Mouse (Mus musculus) midbrain, embryonic 14.5 days (tissue): Measurements from ENCODE around the gene Gabrr2. TPM values are rescaled to one million over a fixed set of nuclear protein-coding genes. Genes with fewer than 3 reads are reported as not detected.

Experiments
- ATAC-seq: fragments of 200-750 bp; cut with Nextera tagmentation; 2 replicates; pipeline ENCODE4 v1.8.0; 2017; ENCODE audit warnings: moderate number of reproducible peaks, moderate library complexity; ENCODE audit not compliant: low FRiP score, low TSS enrichment
- DNase-seq: peaks from one replicate; pipeline ENCODE4 v3.0.0-alpha.2; 2015
- H3K27ac ChIP-seq: fragments of 300-500 bp; sonication (generic); replicated peaks from 2 replicates; pipeline ENCODE4 v1.5.1; 2014; ENCODE audit warnings: mild to moderate bottlenecking, low read depth, low read length, moderate library complexity
- H3K27me3 ChIP-seq: fragments of 300-500 bp; sonication (generic); 2 replicates; pipeline ENCODE4 v1.6.1; 2014; ENCODE audit warnings: low read length, control low read depth, mixed read lengths; ENCODE audit not compliant: control insufficient read depth, insufficient read depth
- H3K36me3 ChIP-seq: fragments of 300-500 bp; sonication (generic); 2 replicates; pipeline ENCODE4 v1.6.1; 2014; ENCODE audit warnings: low read length, control low read depth; ENCODE audit not compliant: control insufficient read depth, insufficient read depth
- H3K4me1 ChIP-seq: fragments of 300-500 bp; sonication (generic); 2 replicates; pipeline ENCODE4 v1.6.1; 2014; ENCODE audit warnings: mild to moderate bottlenecking, antibody characterized with exemption, low read length, control low read depth; ENCODE audit not compliant: control insufficient read depth, insufficient read depth
- H3K4me2 ChIP-seq: fragments of 300-500 bp; sonication (generic); 2 replicates; pipeline ENCODE4 v1.6.1; 2014; ENCODE audit warnings: mild to moderate bottlenecking, low read length, moderate library complexity
- H3K4me3 ChIP-seq: fragments of 300-500 bp; sonication (generic); replicated peaks from 2 replicates; pipeline ENCODE4 v1.5.1; 2014; ENCODE audit warnings: low read depth, low read length
- H3K9ac ChIP-seq: fragments of 300-500 bp; sonication (generic); replicated peaks from 2 replicates; pipeline ENCODE4 v1.6.1; 2014; ENCODE audit warnings: mild to moderate bottlenecking, low read length, moderate library complexity
- H3K9me3 ChIP-seq: fragments of 300-500 bp; sonication (generic); 2 replicates; pipeline ENCODE4 v1.6.1; 2016; ENCODE audit warnings: low read length, control low read depth, mixed read lengths; ENCODE audit not compliant: control insufficient read depth
- WGBS: fragments of 180-500 bp; shearing (Covaris S2); extraction: QIAGEN DNeasy Blood & Tissue Kit; methylation state at CpG from one replicate; pipeline ENCODE4 v1.1.7; 2014; 5-methylcytosine and 5-hydroxymethylcytosine counted together
- polyA plus RNA-seq: library from polyadenylated mRNA; unstranded; fragments of >200 nt; fragmentation: Nextera tagmentation; extraction: Ambion mirVana; gene quantifications from 2 replicates; pipeline ENCODE4 v1.2.1, GENCODE M21; 2014

The Gabrr2 gene
- polyA plus RNA-seq, 1 experiment from 2014 or later, result 0.74 TPM

DNA sequence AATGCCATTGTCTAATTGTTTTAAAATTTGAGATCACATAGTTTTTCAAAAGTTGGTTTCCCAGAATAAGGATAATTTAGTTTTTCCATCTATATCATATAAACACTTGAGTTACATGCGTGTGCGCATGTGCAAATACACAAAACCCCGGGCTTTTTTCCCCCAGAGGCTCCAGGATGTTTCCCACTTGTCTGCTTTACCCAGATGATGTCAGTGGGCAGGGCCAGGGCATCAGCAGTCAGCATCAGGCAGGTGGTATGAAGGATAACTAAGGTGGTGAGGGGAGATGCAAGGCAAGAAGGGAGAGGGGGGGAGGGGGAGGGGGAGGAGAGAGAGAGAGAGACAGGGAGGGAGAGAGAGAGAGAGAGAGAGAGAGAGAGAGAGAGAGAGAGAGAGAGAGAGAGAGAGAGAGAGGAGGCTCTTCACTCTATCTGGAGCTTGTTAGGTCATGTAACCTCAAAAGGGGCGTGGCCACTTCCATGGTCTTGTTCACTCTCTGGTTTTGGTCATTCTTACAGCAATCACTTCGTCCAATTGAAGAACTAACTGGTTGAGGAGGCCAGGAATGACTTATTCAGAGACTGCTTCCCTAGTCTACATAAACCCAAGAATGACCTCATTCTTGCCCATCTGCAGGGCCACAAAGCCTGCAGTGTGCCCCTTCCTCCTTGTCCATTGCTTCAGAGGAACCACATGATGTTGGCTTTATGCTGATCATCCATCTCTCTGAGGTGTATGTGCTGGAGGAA is 13.2 kb downstream of the Gabrr2 start:
- 83% methylated on average over 5 of the region's 5 CpGs for WGBS
- Histone ChIP-seq H3K27ac (no peak overlapping the region), H3K36me3 (no peaks in the 10 kb centered on the region), H3K4me3 (no peak overlapping the region), H3K27me3 (no peaks in the 10 kb centered on the region), H3K9ac (no peak overlapping the region), H3K4me1 (0 out of 2 replicates have a peak, but pooled peaks cover 7% of the 10 kb centered on the region), H3K9me3 (no peaks in the 10 kb centered on the region), H3K4me2 (no peak overlapping the region)
- DNase-seq (no peak), ATAC-seq (no peak)

DNA sequence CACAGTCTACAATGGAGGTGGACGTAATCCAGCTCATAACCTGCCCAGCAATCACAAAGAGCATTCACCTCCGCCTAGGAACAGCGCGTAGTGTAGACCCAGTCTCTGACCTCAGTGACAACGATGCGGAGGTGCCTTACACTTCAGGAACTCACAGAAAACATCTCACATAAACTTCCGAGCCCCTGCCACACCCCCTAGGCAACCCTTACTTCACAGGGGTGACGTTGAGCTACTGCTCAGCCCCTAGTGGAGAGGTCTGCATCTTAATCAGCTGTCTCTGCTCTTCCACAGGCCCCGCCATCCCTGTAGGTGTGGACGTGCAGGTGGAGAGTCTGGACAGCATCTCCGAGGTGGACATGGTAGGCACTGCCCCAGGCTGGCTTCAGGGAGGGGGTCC is 14.4 kb downstream of the Gabrr2 start:
- Histone ChIP-seq H3K27me3 (no peaks in the 10 kb centered on the region), H3K4me2 (no peak overlapping the region), H3K9ac (no peak overlapping the region), H3K27ac (no peak overlapping the region), H3K9me3 (no peaks in the 10 kb centered on the region), H3K4me1 (0 out of 2 replicates have a peak, but pooled peaks cover 7% of the 10 kb centered on the region), H3K4me3 (no peak overlapping the region), H3K36me3 (no peaks in the 10 kb centered on the region)
- WGBS, result 78% methylated on average over 11 of the region's 11 CpGs
- DNase-seq, result no peak
- no peak for ATAC-seq

DNA sequence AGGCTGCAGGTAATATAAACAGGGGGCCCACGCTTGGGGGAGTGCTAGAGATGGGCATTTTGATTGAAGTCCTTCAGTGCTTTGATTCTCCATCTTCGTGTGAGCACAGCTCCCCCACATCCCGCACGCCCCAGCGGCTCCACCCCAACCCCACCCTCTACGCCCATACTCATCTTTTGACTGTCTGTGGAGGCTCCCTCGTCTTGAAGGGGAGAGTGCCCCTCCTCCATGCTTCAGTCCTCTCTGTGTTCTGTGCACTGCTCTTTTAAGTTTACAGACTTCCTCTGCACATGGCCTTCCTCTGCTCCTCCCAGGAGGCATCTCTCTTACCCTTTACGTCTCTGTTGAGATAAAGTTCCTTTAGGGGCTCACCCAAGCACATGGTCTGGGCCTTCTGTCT is 14.9 kb downstream of the Gabrr2 start:
- no peak for DNase-seq
- Histone ChIP-seq H3K4me3 (no peak overlapping the region), H3K9me3 (no peaks in the 10 kb centered on the region), H3K4me1 (0 out of 2 replicates have a peak, but pooled peaks cover 5% of the 10 kb centered on the region), H3K4me2 (no peak overlapping the region), H3K9ac (no peak overlapping the region), H3K36me3 (no peaks in the 10 kb centered on the region), H3K27ac (no peak overlapping the region), H3K27me3 (no peaks in the 10 kb centered on the region)
- no peak for ATAC-seq
- WGBS, result 59% methylated on average over 8 of the region's 8 CpGs

DNA sequence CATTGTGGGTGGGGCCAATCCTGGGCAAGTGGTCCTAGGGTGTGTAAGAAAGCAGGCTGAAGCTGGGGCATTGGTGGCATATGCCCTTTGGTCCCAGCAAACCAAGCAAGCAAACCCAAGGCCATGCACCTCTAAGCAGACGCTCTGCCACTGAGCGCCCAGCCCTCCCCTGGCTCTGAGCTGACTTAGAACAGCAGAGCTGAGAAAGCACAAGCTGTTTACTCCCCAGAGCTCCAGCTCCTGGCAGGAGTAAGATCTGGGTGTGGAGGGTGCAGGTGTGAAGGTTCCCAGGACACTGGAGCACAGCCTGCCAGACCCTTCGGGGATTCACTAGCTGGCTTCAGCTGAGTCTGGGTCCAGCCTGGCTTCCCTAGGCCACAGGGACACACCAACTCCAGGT is 15.7 kb downstream of the Gabrr2 start:
- 90% methylated on average over 3 of the region's 3 CpGs for WGBS
- H3K9ac ChIP-seq, result no peak overlapping the region
- ATAC-seq, result no peak
- no peaks in the 10 kb centered on the region for H3K27me3 ChIP-seq
- no peak overlapping the region for H3K4me2 ChIP-seq
- no peak overlapping the region for H3K27ac ChIP-seq
- H3K36me3 ChIP-seq, result no peaks in the 10 kb centered on the region
- no peak overlapping the region for H3K4me3 ChIP-seq
- H3K4me1 ChIP-seq, result no peaks in the 10 kb centered on the region
- no peaks in the 10 kb centered on the region for H3K9me3 ChIP-seq
- no peak for DNase-seq

DNA sequence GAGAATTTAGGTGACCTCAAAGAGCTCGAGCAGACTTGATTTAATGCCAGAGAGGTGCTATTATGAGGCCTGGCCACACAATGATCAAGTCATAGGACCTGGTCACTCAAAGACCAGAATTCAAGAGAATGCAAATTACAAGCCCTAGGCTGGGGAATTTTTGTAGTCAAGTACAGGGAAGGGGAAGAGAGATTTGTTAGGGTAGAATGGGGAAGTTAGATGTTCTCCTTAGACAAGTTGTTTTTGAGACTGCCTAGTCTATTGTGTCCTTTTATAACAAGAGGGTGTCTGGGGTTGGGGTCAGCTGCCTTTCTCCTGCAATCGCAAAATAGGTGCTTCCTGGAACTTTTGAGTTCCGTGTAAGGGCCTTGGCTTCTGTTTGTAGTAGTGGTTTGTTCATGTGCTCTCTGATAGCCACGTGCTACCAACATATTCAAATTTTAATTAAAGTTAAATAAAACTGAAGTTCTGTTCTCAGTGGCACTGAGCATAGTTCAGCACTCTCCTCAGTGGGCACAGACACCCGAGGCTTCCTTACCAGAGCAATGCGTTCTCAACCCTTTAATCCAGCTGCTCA is 36.4 kb downstream of the Gabrr2 start:
- DNase-seq (no peak), ATAC-seq (no peak)
- H3K9me3 ChIP-seq, result no peaks in the 10 kb centered on the region
- no peaks in the 10 kb centered on the region for H3K4me1 ChIP-seq
- no peaks in the 10 kb centered on the region for H3K36me3 ChIP-seq
- H3K9ac ChIP-seq, result no peak overlapping the region
- WGBS, result 86% methylated on average over 6 of the region's 6 CpGs
- H3K4me3 ChIP-seq, result no peak overlapping the region
- no peak overlapping the region for H3K4me2 ChIP-seq
- H3K27ac ChIP-seq, result no peak overlapping the region
- H3K27me3 ChIP-seq, result no peaks in the 10 kb centered on the region

DNA sequence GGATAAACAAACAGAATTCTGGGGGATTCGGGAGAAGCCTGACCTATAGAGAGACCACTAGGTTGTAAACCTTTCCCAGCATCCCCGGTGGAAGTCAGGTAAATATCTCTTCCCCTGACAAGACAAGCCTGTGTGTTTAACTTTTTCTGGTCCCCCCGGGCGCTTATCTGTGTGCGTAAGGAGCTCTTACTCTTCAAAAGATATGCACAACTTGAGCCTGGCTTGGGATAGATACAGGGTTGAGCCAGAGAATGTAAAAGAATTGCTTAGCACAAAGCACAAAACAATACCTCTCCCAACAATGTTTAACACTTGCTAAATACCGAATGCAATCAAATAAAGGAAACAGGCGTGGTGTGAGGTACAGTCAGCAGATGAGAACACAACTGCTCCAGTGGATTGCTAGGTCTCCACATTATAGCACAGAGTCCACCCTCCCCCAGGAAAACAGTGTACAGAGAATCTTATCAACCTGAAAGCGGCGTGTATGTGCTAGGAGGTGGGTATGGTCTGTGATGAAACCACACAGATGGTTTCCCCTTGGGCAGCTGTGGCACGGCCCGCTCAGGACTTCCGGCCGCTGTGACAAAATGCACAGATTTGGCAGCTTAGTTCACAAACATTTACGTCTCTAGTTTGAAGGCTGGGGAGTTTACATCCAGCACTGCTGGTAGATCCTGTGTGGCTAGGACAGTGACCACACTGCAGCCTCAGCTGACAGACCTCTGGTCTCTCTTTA is 47.1 kb downstream of the Gabrr2 start:
- no peak for ATAC-seq
- no peaks in the 10 kb centered on the region for H3K9me3 ChIP-seq
- WGBS, result 90% methylated on average over 14 of the region's 14 CpGs
- H3K9ac ChIP-seq, result no peak overlapping the region
- no peak for DNase-seq
- no peaks in the 10 kb centered on the region for H3K4me1 ChIP-seq
- no peak overlapping the region for H3K27ac ChIP-seq
- H3K27me3 ChIP-seq, result no peaks in the 10 kb centered on the region
- H3K4me3 ChIP-seq, result no peak overlapping the region
- H3K36me3 ChIP-seq, result no peaks in the 10 kb centered on the region
- no peak overlapping the region for H3K4me2 ChIP-seq

DNA sequence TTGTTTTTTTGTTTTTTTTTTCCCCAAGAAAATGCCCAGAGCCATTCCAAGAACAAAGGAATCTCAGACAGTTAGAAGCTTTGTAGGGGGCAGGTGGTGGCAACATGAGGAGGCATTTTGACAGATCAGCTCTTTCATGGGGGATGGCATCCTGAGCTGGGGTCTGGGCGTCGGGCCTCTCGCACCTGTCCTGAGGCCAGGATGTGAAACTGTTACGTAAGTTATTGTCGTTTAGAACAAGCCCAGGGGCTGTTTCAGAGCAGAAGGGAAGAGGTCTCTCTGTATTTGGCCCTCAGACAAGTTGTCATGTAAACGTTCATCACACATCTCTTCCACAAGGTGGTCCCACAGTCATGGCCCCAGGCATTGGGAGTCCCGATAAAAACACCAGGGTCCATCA is 48.0 kb downstream of the Gabrr2 start:
- ATAC-seq (no peak), DNase-seq (no peak)
- 87% methylated on average over 7 of the region's 7 CpGs for WGBS
- no peaks in the 10 kb centered on the region for H3K27me3 ChIP-seq
- H3K27ac ChIP-seq, result no peak overlapping the region
- no peak overlapping the region for H3K4me3 ChIP-seq
- no peak overlapping the region for H3K4me2 ChIP-seq
- H3K36me3 ChIP-seq, result no peaks in the 10 kb centered on the region
- H3K9ac ChIP-seq, result no peak overlapping the region
- no peaks in the 10 kb centered on the region for H3K4me1 ChIP-seq
- no peaks in the 10 kb centered on the region for H3K9me3 ChIP-seq

DNA sequence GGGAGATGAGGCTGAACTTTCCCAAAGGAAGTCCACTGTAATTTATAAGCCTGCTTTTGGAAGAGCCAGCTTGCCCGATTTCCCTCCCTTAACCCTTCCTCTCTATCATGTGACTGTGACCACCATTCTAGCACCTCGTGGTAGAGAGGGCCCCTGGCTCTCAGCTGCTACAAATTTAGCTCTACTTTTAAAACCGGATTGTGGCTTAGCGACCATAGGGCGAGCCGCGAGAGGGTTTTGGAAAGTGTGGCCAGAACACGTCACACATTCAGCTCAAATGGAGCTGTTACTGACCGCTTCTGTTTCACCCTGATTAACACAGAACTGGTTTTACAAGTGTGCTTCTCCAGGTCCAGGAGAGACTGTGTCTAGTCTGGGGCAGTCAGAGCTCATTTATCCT is 48.6 kb downstream of the Gabrr2 start:
- ATAC-seq, result no peak
- H3K4me2 ChIP-seq, result no peak overlapping the region
- H3K27me3 ChIP-seq, result no peaks in the 10 kb centered on the region
- no peaks in the 10 kb centered on the region for H3K9me3 ChIP-seq
- H3K27ac ChIP-seq, result no peak overlapping the region
- no peak overlapping the region for H3K4me3 ChIP-seq
- no peak overlapping the region for H3K9ac ChIP-seq
- no peaks in the 10 kb centered on the region for H3K4me1 ChIP-seq
- no peaks in the 10 kb centered on the region for H3K36me3 ChIP-seq
- no peak for DNase-seq
- WGBS, result 92% methylated on average over 9 of the region's 9 CpGs
